Mouse (Mus musculus) MEL-GATA-1-ER (cell line): Measurements from ENCODE around the gene Cdc5l.
A peak's percentile ranks its signal among the peaks of the same experiment; 100 is the strongest.
"Not testable (repeated sequence)": the region's sequence is repeated elsewhere in the genome, so short reads cannot be mapped to it uniquely, and the experiment has no call there.

ENCODE experiments used
- DNase-seq: peaks from one replicate; pipeline ENCODE4 v3.0.0-alpha.2; 2012; ENCODE audit warnings: low read depth; ENCODE audit errors: extremely low read depth

Gene Cdc5l

GRCm38 (mm10) chr17:45433419-45434261, at the start of gene Cdc5l:
Gene Cdc5l, minus strand, starts transcription at chr17:45433737.
- DNase-seq = peak; percentile 97

- DNase-seq = no peak
Observed at GRCm38 (mm10) chr17:45480429-45480828, 46.9 kb upstream of the Cdc5l start.

- DNase-seq = peak; percentile 46
Observed at GRCm38 (mm10) chr17:45478234-45478825, 44.8 kb upstream of the Cdc5l start.

- DNase-seq = peak; percentile 60
Observed at GRCm38 (mm10) chr17:45474669-45475465, 41.3 kb upstream of the Cdc5l start, which contains the start of gene Spats1. Gene Spats1, minus strand, starts transcription at chr17:45475415.

GRCm38 (mm10) chr17:45474146-45474545, 40.6 kb upstream of the Cdc5l start:
- DNase-seq = no peak

- no peak for DNase-seq
Observed at GRCm38 (mm10) chr17:45473667-45474066, 40.1 kb upstream of the Cdc5l start.

GRCm38 (mm10) chr17:45470726-45471125, 37.2 kb upstream of the Cdc5l start:
- DNase-seq = no peak

GRCm38 (mm10) chr17:45468302-45468701, 34.8 kb upstream of the Cdc5l start:
- no peak for DNase-seq

- no peak for DNase-seq
Observed at GRCm38 (mm10) chr17:45466701-45467100, 33.2 kb upstream of the Cdc5l start.

GRCm38 (mm10) chr17:45464255-45464654, 30.7 kb upstream of the Cdc5l start:
- DNase-seq = no peak

- DNase-seq = no peak
Observed at GRCm38 (mm10) chr17:45462506-45462905, 29.0 kb upstream of the Cdc5l start.

- DNase-seq = no peak
Observed at GRCm38 (mm10) chr17:45459062-45459461, 25.5 kb upstream of the Cdc5l start.

GRCm38 (mm10) chr17:45458516-45458915, 25.0 kb upstream of the Cdc5l start:
- no peak for DNase-seq

- DNase-seq = no peak
Observed at GRCm38 (mm10) chr17:45457487-45457886, 23.9 kb upstream of the Cdc5l start.

GRCm38 (mm10) chr17:45456260-45457152, 23.0 kb upstream of the Cdc5l start:
- DNase-seq = no peak

GRCm38 (mm10) chr17:45455783-45456182, 22.2 kb upstream of the Cdc5l start:
- not testable (repeated sequence) for DNase-seq

- DNase-seq = no peak
Observed at GRCm38 (mm10) chr17:45454794-45455193, 21.3 kb upstream of the Cdc5l start.

- no peak for DNase-seq
Observed at GRCm38 (mm10) chr17:45452271-45452670, 18.7 kb upstream of the Cdc5l start.

GRCm38 (mm10) chr17:45450153-45450552, 16.6 kb upstream of the Cdc5l start:
- peak; percentile 95 for DNase-seq

GRCm38 (mm10) chr17:45449586-45449985, 16.0 kb upstream of the Cdc5l start:
- DNase-seq = no peak

GRCm38 (mm10) chr17:45447063-45447462, 13.5 kb upstream of the Cdc5l start:
- no peak for DNase-seq
